Mouse (Mus musculus): ENCODE measurements at regions not wholly inside any gene's neighbourhood (a gene's known extent, or its start where the extent isn't known, plus 50 kb on each side); places are given as distances from the start of the nearest gene placed in this dataset.

DNA sequence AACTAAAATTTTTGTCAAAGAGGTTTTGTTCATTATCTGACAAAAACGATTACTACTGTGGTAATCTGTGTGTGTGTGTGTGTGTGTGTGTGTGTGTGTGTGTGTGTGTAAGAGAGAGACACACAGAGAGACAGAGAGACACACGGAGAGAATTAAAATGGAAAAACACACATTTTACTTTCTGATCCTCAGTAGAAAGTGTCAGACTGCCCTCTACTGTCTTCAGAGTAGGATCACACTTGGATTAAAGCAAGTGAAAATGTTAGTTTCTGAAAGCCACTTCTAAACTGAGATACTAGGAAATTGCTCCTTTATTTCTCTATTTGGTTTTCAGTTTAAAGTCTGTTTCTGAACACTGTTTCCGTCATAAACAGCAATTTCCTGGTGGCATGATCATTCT, 57.3 kb upstream of the Cylc1 start:
- peak; percentile 26 for DNase-seq (ENCODE audit: low spot score)
